Mouse (Mus musculus) limb, embryonic 12.5 days (tissue): Measurements from ENCODE around the gene Exoc4. TPM values are rescaled to one million over a fixed set of nuclear protein-coding genes. Genes with fewer than 3 reads are reported as not detected.

Experiments used
- ATAC-seq: fragments of 200-750 bp; cut with Nextera tagmentation; 2 replicates; pipeline ENCODE4 v1.8.0; 2017; ENCODE audit warnings: low read depth, moderate TSS enrichment; ENCODE audit not compliant: insufficient number of reproducible peaks, insufficient read depth, low FRiP score, low TSS enrichment
- H3K27ac ChIP-seq: fragments of 300-500 bp; sonication (generic); 2 replicates; pipeline ENCODE4 v1.5.1; 2016; ENCODE audit warnings: mild to moderate bottlenecking, moderate library complexity
- H3K27me3 ChIP-seq: fragments of 300-500 bp; sonication (generic); 2 replicates; pipeline ENCODE4 v1.6.1; 2016; ENCODE audit warnings: mild to moderate bottlenecking, moderate library complexity
- H3K36me3 ChIP-seq: fragments of 300-500 bp; sonication (generic); 2 replicates; pipeline ENCODE4 v1.6.1; 2016; ENCODE audit warnings: mild to moderate bottlenecking, moderate library complexity
- H3K4me1 ChIP-seq: fragments of 300-500 bp; sonication (generic); replicated peaks from 2 replicates; pipeline ENCODE4 v1.6.1; 2016
- H3K4me2 ChIP-seq: fragments of 300-500 bp; sonication (generic); 2 replicates; pipeline ENCODE4 v1.6.1; 2016; ENCODE audit warnings: mild to moderate bottlenecking, moderate library complexity
- H3K4me3 ChIP-seq: fragments of 300-500 bp; sonication (generic); replicated peaks from 2 replicates; pipeline ENCODE4 v1.5.1; 2016; ENCODE audit warnings: mild to moderate bottlenecking
- H3K9ac ChIP-seq: fragments of 300-500 bp; sonication (generic); replicated peaks from 2 replicates; pipeline ENCODE4 v1.6.1; 2016; ENCODE audit warnings: mild to moderate bottlenecking, moderate library complexity
- H3K9me3 ChIP-seq: fragments of 300-500 bp; sonication (generic); 2 replicates; pipeline ENCODE4 v1.6.1; 2016; ENCODE audit warnings: mild to moderate bottlenecking, moderate library complexity
- WGBS: fragments of 180-500 bp; shearing (Covaris S2); methylation state at CpG from one replicate; pipeline ENCODE4 v1.1.7; 2016; 5-methylcytosine and 5-hydroxymethylcytosine counted together
- polyA plus RNA-seq: library from polyadenylated mRNA; unstranded; fragments of >200 nt; fragmentation: Nextera tagmentation; extraction: Ambion mirVana; gene quantifications from 2 replicates; pipeline ENCODE4 v1.2.1, GENCODE M21; 2016

Gene Exoc4
- polyA plus RNA-seq, 1 experiment from 2014 or later = 39.2 TPM

GRCm38 (mm10) chr6:33870468-33871142 is 621.7 kb downstream of the Exoc4 start:
- Histone ChIP-seq H3K4me2 (no peak overlapping the region), H3K9ac (no peak overlapping the region), H3K4me3 (no peak overlapping the region), H3K9me3 (no peaks in the 10 kb centered on the region), H3K27me3 (no peaks in the 10 kb centered on the region), H3K27ac (no peak overlapping the region), H3K4me1 (peaks cover 7% of the 10 kb centered on the region), H3K36me3 (no peaks in the 10 kb centered on the region)
- ATAC-seq = no peak
- 70% methylated on average over 9 of the region's 9 CpGs for WGBS

- H3K9ac ChIP-seq = no peak overlapping the region
- no peak overlapping the region for H3K27ac ChIP-seq
- H3K27me3 ChIP-seq = no peaks in the 10 kb centered on the region
- H3K36me3 ChIP-seq = no peaks in the 10 kb centered on the region
- WGBS = 65% methylated on average over 1 of the region's 1 CpGs
- no peak overlapping the region for H3K4me2 ChIP-seq
- ATAC-seq = no peak
- H3K9me3 ChIP-seq = no peaks in the 10 kb centered on the region
- peaks cover 7% of the 10 kb centered on the region for H3K4me1 ChIP-seq
- no peak overlapping the region for H3K4me3 ChIP-seq
These were observed 622.4 kb downstream of the Exoc4 start for GRCm38 (mm10) chr6:33871286-33871685.

- peaks cover 7% of the 10 kb centered on the region for H3K4me1 ChIP-seq
- H3K27me3 ChIP-seq = no peaks in the 10 kb centered on the region
- H3K4me3 ChIP-seq = no peak overlapping the region
- ATAC-seq = 0 out of 2 replicates have a peak, but pooled peaks have one; percentile 52
- no peaks in the 10 kb centered on the region; the same call in 1 of the 2 replicates for H3K9me3 ChIP-seq
- 55% methylated on average over 1 of the region's 1 CpGs for WGBS
- no peaks in the 10 kb centered on the region for H3K36me3 ChIP-seq
- H3K27ac ChIP-seq = no peak overlapping the region
- no peak overlapping the region for H3K9ac ChIP-seq
- no peak overlapping the region for H3K4me2 ChIP-seq
These were observed 623.3 kb downstream of the Exoc4 start for GRCm38 (mm10) chr6:33872192-33872591.

GRCm38 (mm10) chr6:33873000-33873399 is 624.1 kb downstream of the Exoc4 start:
- no peak overlapping the region for H3K27ac ChIP-seq
- peaks cover 7% of the 10 kb centered on the region for H3K4me1 ChIP-seq
- no peaks in the 10 kb centered on the region; the same call in 1 of the 2 replicates for H3K9me3 ChIP-seq
- H3K9ac ChIP-seq = no peak overlapping the region
- H3K4me2 ChIP-seq = no peak overlapping the region
- no peaks in the 10 kb centered on the region for H3K27me3 ChIP-seq
- no peak overlapping the region for H3K4me3 ChIP-seq
- WGBS = 81% methylated on average over 5 of the region's 5 CpGs
- no peak for ATAC-seq
- no peaks in the 10 kb centered on the region for H3K36me3 ChIP-seq

GRCm38 (mm10) chr6:33874291-33875014 is 625.6 kb downstream of the Exoc4 start:
- no peak overlapping the region for H3K27ac ChIP-seq
- H3K36me3 ChIP-seq = no peaks in the 10 kb centered on the region
- no peak overlapping the region for H3K4me3 ChIP-seq
- no peak for ATAC-seq
- H3K27me3 ChIP-seq = no peaks in the 10 kb centered on the region
- no peaks in the 10 kb centered on the region; the same call in 1 of the 2 replicates for H3K9me3 ChIP-seq
- no peak overlapping the region for H3K4me2 ChIP-seq
- 75% methylated on average over 8 of the region's 8 CpGs for WGBS
- no peak overlapping the region for H3K9ac ChIP-seq
- peaks cover 7% of the 10 kb centered on the region for H3K4me1 ChIP-seq

GRCm38 (mm10) chr6:33884141-33884683 is 635.3 kb downstream of the Exoc4 start:
- Histone ChIP-seq H3K4me3 (no peak overlapping the region), H3K4me1 (no peaks in the 10 kb centered on the region), H3K27ac (no peak overlapping the region), H3K9me3 (no peaks in the 10 kb centered on the region), H3K4me2 (no peak overlapping the region), H3K9ac (no peak overlapping the region), H3K36me3 (no peaks in the 10 kb centered on the region), H3K27me3 (no peaks in the 10 kb centered on the region)
- ATAC-seq = no peak
- WGBS = 89% methylated on average over 9 of the region's 9 CpGs

GRCm38 (mm10) chr6:33886941-33887340 is 638.1 kb downstream of the Exoc4 start:
- no peak for ATAC-seq
- Histone ChIP-seq H3K27ac (no peak overlapping the region), H3K27me3 (no peaks in the 10 kb centered on the region), H3K4me3 (no peak overlapping the region), H3K9me3 (no peaks in the 10 kb centered on the region), H3K9ac (no peak overlapping the region), H3K36me3 (no peaks in the 10 kb centered on the region), H3K4me1 (no peaks in the 10 kb centered on the region), H3K4me2 (no peak overlapping the region)
- WGBS = 89% methylated on average over 2 of the region's 2 CpGs

- Histone ChIP-seq H3K36me3 (no peaks in the 10 kb centered on the region), H3K27me3 (no peaks in the 10 kb centered on the region)
- WGBS = 81% methylated on average over 1 of the region's 1 CpGs
These were observed 642.0 kb downstream of the Exoc4 start for GRCm38 (mm10) chr6:33890926-33891325.

GRCm38 (mm10) chr6:33892142-33892541 is 643.3 kb downstream of the Exoc4 start:
- Histone ChIP-seq H3K9me3 (no peaks in the 10 kb centered on the region), H3K4me3 (no peak overlapping the region), H3K4me1 (no peaks in the 10 kb centered on the region), H3K27me3 (no peaks in the 10 kb centered on the region), H3K4me2 (no peak overlapping the region), H3K9ac (no peak overlapping the region), H3K36me3 (no peaks in the 10 kb centered on the region), H3K27ac (no peak overlapping the region)
- 51% methylated on average over 2 of the region's 2 CpGs for WGBS
- ATAC-seq = no peak

More at GRCm38 (mm10) chr6:33890926-33891325, 642.0 kb downstream of the Exoc4 start:
- Histone ChIP-seq H3K4me3 (no peak overlapping the region), H3K27ac (no peak overlapping the region), H3K4me1 (no peaks in the 10 kb centered on the region), H3K9me3 (no peaks in the 10 kb centered on the region), H3K4me2 (no peak overlapping the region), H3K9ac (no peak overlapping the region)
- ATAC-seq = no peak

GRCm38 (mm10) chr6:33899973-33900372 is 651.1 kb downstream of the Exoc4 start:
- H3K4me3 ChIP-seq = no peak overlapping the region
- 89% methylated on average over 5 of the region's 5 CpGs for WGBS

GRCm38 (mm10) chr6:33900615-33901014 is 651.7 kb downstream of the Exoc4 start:
- Histone ChIP-seq H3K4me3 (no peak overlapping the region), H3K9me3 (no peaks in the 10 kb centered on the region), H3K4me2 (no peak overlapping the region), H3K9ac (no peak overlapping the region), H3K4me1 (no peaks in the 10 kb centered on the region), H3K27ac (no peak overlapping the region), H3K36me3 (no peaks in the 10 kb centered on the region), H3K27me3 (no peaks in the 10 kb centered on the region)
- WGBS = 74% methylated on average over 4 of the region's 4 CpGs
- no peak for ATAC-seq

More at GRCm38 (mm10) chr6:33899973-33900372, 651.1 kb downstream of the Exoc4 start:
- H3K9ac ChIP-seq = no peak overlapping the region
- H3K4me1 ChIP-seq = no peaks in the 10 kb centered on the region
- no peak overlapping the region for H3K4me2 ChIP-seq
- H3K36me3 ChIP-seq = no peaks in the 10 kb centered on the region
- H3K27ac ChIP-seq = no peak overlapping the region
- no peak for ATAC-seq
- no peaks in the 10 kb centered on the region for H3K27me3 ChIP-seq
- no peaks in the 10 kb centered on the region for H3K9me3 ChIP-seq
